Mouse (Mus musculus) forebrain, embryonic 12.5 days (tissue): ENCODE measurements around the gene Plcb1. TPM values are rescaled to one million over a fixed set of nuclear protein-coding genes. Genes with fewer than 3 reads are reported as not detected.

Experiments
- ATAC-seq: fragments of 200-750 bp; cut with Nextera tagmentation; 2 replicates; pipeline ENCODE4 v1.8.0; 2017; ENCODE audit warnings: moderate TSS enrichment; ENCODE audit not compliant: low FRiP score
- H3K27ac ChIP-seq: fragments of 300-500 bp; sonication (generic); 2 replicates; pipeline ENCODE4 v1.5.1; 2016; ENCODE audit warnings: mild to moderate bottlenecking
- H3K27me3 ChIP-seq: fragments of 300-500 bp; sonication (generic); 2 replicates; pipeline ENCODE4 v1.6.1; 2016; ENCODE audit warnings: mild to moderate bottlenecking
- H3K36me3 ChIP-seq: fragments of 300-500 bp; sonication (generic); replicated peaks from 2 replicates; pipeline ENCODE4 v1.6.1; 2016; ENCODE audit warnings: mild to moderate bottlenecking
- H3K4me1 ChIP-seq: fragments of 300-500 bp; sonication (generic); 2 replicates; pipeline ENCODE4 v1.6.1; 2016
- H3K4me2 ChIP-seq: fragments of 300-500 bp; sonication (generic); 2 replicates; pipeline ENCODE4 v1.6.1; 2016; ENCODE audit warnings: mild to moderate bottlenecking, moderate library complexity
- H3K4me3 ChIP-seq: fragments of 300-500 bp; sonication (generic); replicated peaks from 2 replicates; pipeline ENCODE4 v1.5.1; 2016; ENCODE audit warnings: mild to moderate bottlenecking
- H3K9ac ChIP-seq: fragments of 300-500 bp; sonication (generic); 2 replicates; pipeline ENCODE4 v1.6.1; 2016; ENCODE audit warnings: mild to moderate bottlenecking
- H3K9me3 ChIP-seq: fragments of 300-500 bp; sonication (generic); 2 replicates; pipeline ENCODE4 v1.6.1; 2016
- WGBS: fragments of 180-500 bp; shearing (Covaris S2); methylation state at CpG from one replicate; pipeline ENCODE4 v1.1.7; 2016; 5-methylcytosine and 5-hydroxymethylcytosine counted together
- polyA plus RNA-seq: library from polyadenylated mRNA; unstranded; fragments of >200 nt; fragmentation: Nextera tagmentation; extraction: Ambion mirVana; gene quantifications from 2 replicates; pipeline ENCODE4 v1.2.1, GENCODE M21; 2016

Gene Plcb1
- polyA plus RNA-seq, 1 experiment from 2014 or later: 19.3 TPM

DNA sequence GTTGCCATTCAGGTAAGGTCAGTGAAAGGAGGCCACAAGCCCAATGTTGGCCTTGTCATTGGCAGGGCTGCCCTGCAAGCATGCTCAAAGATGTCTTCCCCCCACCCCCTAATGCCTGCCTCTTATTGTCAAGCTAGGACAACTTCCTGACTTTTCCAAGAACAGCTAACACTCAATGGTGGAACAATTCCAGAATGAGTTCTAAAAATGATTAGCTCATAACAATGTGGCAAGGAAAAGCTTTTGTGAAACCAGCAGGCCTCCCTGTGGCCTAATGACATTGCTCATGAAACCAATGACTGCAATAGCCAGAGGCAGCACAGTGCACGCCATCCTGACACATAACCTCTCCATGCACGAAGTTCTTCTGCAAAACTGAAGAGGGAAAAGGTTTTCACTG lies 478.1 kb downstream of the Plcb1 start:
- H3K4me2 ChIP-seq: no peak overlapping the region
- H3K9ac ChIP-seq: no peak overlapping the region
- H3K27ac ChIP-seq: no peak overlapping the region
- no peaks in the 10 kb centered on the region for H3K4me1 ChIP-seq
- H3K27me3 ChIP-seq: no peaks in the 10 kb centered on the region
- H3K9me3 ChIP-seq: no peaks in the 10 kb centered on the region
- no peak overlapping the region for H3K4me3 ChIP-seq
- 79% methylated on average over 2 of the region's 2 CpGs for WGBS
- H3K36me3 ChIP-seq: no peaks in the 10 kb centered on the region
- no peak for ATAC-seq

DNA sequence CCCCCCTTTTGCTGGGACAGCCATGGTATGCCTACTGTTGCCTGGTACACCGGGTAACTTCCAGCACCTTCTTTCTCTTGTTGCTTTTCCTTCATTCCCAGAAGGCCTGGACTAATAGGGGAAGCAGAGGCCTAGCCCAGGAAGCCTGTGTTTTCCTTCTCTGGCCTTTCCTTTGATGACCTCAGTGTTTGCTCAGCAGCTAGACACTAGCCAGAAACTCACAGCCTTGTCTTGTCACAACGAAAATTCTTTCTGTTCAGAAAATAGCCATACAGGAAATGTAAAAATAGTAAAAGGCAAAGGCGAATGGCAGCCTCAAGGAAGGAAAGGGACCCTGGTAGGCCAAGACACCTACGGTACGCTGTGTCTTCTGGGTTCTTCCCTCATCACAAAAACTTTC lies 489.1 kb downstream of the Plcb1 start:
- H3K27ac ChIP-seq: no peak overlapping the region
- H3K27me3 ChIP-seq: no peaks in the 10 kb centered on the region
- H3K4me3 ChIP-seq: no peak overlapping the region
- no peak for ATAC-seq
- H3K4me1 ChIP-seq: no peaks in the 10 kb centered on the region
- no peak overlapping the region for H3K4me2 ChIP-seq
- H3K36me3 ChIP-seq: no peaks in the 10 kb centered on the region
- no peaks in the 10 kb centered on the region for H3K9me3 ChIP-seq
- 90% methylated on average over 5 of the region's 5 CpGs for WGBS
- no peak overlapping the region for H3K9ac ChIP-seq

GRCm38 (mm10) chr2:135278506-135278905 lies 492.6 kb downstream of the Plcb1 start:
- WGBS: 67% methylated on average over 3 of the region's 3 CpGs
- Histone ChIP-seq H3K27ac (no peak overlapping the region), H3K27me3 (no peaks in the 10 kb centered on the region), H3K4me1 (no peaks in the 10 kb centered on the region), H3K4me3 (no peak overlapping the region), H3K36me3 (no peaks in the 10 kb centered on the region), H3K9me3 (no peaks in the 10 kb centered on the region), H3K9ac (no peak overlapping the region), H3K4me2 (no peak overlapping the region)
- no peak for ATAC-seq

- Histone ChIP-seq H3K9ac (no peak overlapping the region), H3K4me2 (no peak overlapping the region), H3K9me3 (no peaks in the 10 kb centered on the region), H3K4me1 (no peaks in the 10 kb centered on the region), H3K4me3 (no peak overlapping the region), H3K36me3 (no peaks in the 10 kb centered on the region), H3K27ac (no peak overlapping the region), H3K27me3 (no peaks in the 10 kb centered on the region)
- ATAC-seq: no peak
- 83% methylated on average over 6 of the region's 6 CpGs for WGBS
Observed at GRCm38 (mm10) chr2:135279026-135279425, 493.2 kb downstream of the Plcb1 start.

- H3K4me1 ChIP-seq: no peaks in the 10 kb centered on the region
- whole genome bisulfite sequencing: 74% methylated on average over 3 of the region's 3 CpGs
Observed at GRCm38 (mm10) chr2:135283783-135284182, 497.9 kb downstream of the Plcb1 start.

DNA sequence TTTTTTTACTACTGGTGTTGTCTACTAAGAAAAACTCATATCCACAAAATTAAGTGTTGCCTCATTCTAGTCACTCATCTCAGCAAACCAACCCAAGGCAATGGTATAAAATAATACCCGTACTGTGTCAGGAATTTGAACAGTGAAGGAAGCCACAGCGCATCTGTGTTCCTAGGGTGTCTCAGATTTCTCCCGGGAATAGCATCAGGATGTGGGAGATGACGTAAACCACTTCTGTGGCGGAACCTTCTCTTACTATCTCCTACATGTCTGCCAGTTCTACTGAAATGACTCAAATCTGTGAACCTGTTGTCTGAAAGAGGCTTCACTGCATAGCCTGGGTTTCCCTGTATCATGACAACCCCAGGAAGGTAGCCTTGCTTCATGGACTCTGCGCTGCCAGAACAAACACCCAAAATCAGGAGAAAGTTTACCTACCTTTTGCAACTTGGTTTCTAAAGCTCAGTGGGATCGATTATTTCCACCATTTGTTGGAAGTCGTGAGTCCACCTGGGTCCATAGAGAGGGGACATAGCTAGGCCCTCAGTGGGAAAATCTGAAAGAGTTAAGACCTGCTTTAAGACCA lies 510.4 kb downstream of the Plcb1 start:
- H3K27ac ChIP-seq: no peak overlapping the region
- H3K4me1 ChIP-seq: peaks cover 10% of the 10 kb centered on the region
- H3K4me2 ChIP-seq: no peak overlapping the region
- WGBS: 92% methylated on average over 8 of the region's 8 CpGs
- no peaks in the 10 kb centered on the region for H3K27me3 ChIP-seq
- H3K9me3 ChIP-seq: no peaks in the 10 kb centered on the region
- no peaks in the 10 kb centered on the region for H3K36me3 ChIP-seq
- H3K9ac ChIP-seq: no peak overlapping the region
- H3K4me3 ChIP-seq: no peak overlapping the region
- no peak for ATAC-seq

More at GRCm38 (mm10) chr2:135283783-135284182, 497.9 kb downstream of the Plcb1 start:
- Histone ChIP-seq H3K9ac (no peak overlapping the region), H3K27me3 (no peaks in the 10 kb centered on the region), H3K4me3 (no peak overlapping the region), H3K9me3 (no peaks in the 10 kb centered on the region), H3K4me2 (no peak overlapping the region), H3K27ac (no peak overlapping the region), H3K36me3 (no peaks in the 10 kb centered on the region)
- no peak for ATAC-seq

GRCm38 (mm10) chr2:135300480-135300879 lies 514.6 kb downstream of the Plcb1 start:
- Histone ChIP-seq H3K9ac (no peak overlapping the region), H3K9me3 (no peaks in the 10 kb centered on the region), H3K27me3 (no peaks in the 10 kb centered on the region), H3K36me3 (no peaks in the 10 kb centered on the region), H3K27ac (no peak overlapping the region), H3K4me2 (no peak overlapping the region), H3K4me1 (peaks cover 10% of the 10 kb centered on the region), H3K4me3 (no peak overlapping the region)
- no peak for ATAC-seq
- 97% methylated on average over 1 of the region's 1 CpGs for WGBS

- Histone ChIP-seq H3K27me3 (no peaks in the 10 kb centered on the region), H3K4me3 (no peak overlapping the region), H3K36me3 (no peaks in the 10 kb centered on the region), H3K4me1 (peaks cover 24% of the 10 kb centered on the region), H3K9me3 (no peaks in the 10 kb centered on the region), H3K27ac (no peak overlapping the region), H3K4me2 (no peak overlapping the region), H3K9ac (no peak overlapping the region)
- ATAC-seq: no peak
- 91% methylated on average over 2 of the region's 2 CpGs for WGBS
Observed at GRCm38 (mm10) chr2:135302483-135302882, 516.6 kb downstream of the Plcb1 start.

DNA sequence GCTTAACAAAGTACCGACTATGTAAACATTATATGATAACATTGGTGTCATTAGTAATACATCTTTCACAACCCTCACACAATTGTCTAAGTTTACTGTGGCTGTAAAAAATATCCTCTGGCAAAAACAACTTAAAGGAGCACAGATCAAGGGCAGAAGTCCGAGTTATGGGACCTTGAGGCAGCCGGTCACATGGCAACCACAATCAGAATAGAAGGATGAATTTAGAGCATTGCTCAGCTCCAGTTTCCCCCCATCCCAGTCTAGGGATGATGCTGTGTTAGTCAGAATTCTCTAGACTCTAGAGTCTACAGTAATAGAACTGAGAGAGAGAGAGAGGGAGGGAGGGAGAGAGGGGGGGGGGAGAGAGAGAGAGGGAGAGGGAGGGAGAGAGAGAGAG lies 519.3 kb downstream of the Plcb1 start:
- no peaks in the 10 kb centered on the region for H3K36me3 ChIP-seq
- H3K4me1 ChIP-seq: peaks cover 17% of the 10 kb centered on the region
- ATAC-seq: no peak
- no peak overlapping the region for H3K4me3 ChIP-seq
- 90% methylated on average over 3 of the region's 3 CpGs for WGBS
- peak overlapping the region; percentile 59; the same call in 1 of the 2 replicates for H3K27ac ChIP-seq
- H3K27me3 ChIP-seq: no peaks in the 10 kb centered on the region
- no peak overlapping the region for H3K9ac ChIP-seq
- no peaks in the 10 kb centered on the region for H3K9me3 ChIP-seq
- no peak overlapping the region for H3K4me2 ChIP-seq

- H3K4me2 ChIP-seq: no peak overlapping the region
- no peaks in the 10 kb centered on the region for H3K36me3 ChIP-seq
- no peaks in the 10 kb centered on the region for H3K9me3 ChIP-seq
- peak overlapping the region; percentile 59 for H3K27ac ChIP-seq
- peaks cover 17% of the 10 kb centered on the region for H3K4me1 ChIP-seq
- no peak overlapping the region for H3K4me3 ChIP-seq
- H3K9ac ChIP-seq: no peak overlapping the region
- peak; percentile 81; the same call in 1 of the 2 replicates for ATAC-seq
- 33% methylated on average over 7 of the region's 7 CpGs for WGBS
- H3K27me3 ChIP-seq: no peaks in the 10 kb centered on the region
Observed at GRCm38 (mm10) chr2:135305736-135306471, 520.0 kb downstream of the Plcb1 start.

- Histone ChIP-seq H3K9me3 (no peaks in the 10 kb centered on the region), H3K27me3 (no peaks in the 10 kb centered on the region), H3K9ac (no peak overlapping the region), H3K4me1 (peaks cover 17% of the 10 kb centered on the region), H3K4me2 (no peak overlapping the region), H3K4me3 (no peak overlapping the region), H3K36me3 (no peaks in the 10 kb centered on the region), H3K27ac (0 out of 2 replicates have a peak overlapping the region, but pooled peaks have one; percentile 36)
- 12% methylated on average over 2 of the region's 2 CpGs for whole genome bisulfite sequencing
- ATAC-seq: peak; percentile 37; the same call in 1 of the 2 replicates
Observed at GRCm38 (mm10) chr2:135306472-135306771, 520.6 kb downstream of the Plcb1 start.

DNA sequence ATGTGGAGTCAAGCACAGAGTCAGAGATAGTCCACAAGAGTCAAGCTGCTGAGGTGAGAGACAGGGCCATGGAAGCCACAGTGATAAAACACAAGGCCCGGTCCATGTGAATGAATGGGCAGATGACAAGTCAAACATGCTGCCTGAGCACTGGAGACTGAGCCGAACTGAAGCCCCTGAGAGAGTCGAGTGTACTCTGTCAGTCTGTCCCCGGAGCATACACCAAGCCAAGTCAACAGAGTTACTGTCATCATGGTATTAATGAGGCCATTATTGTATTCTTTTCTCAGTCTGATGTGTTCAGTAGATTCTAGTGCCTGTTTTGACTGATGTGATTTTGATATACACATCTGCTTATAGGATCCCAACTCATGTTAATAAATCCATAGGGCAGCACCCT lies 521.9 kb downstream of the Plcb1 start:
- 0 out of 2 replicates have a peak, but pooled peaks have one; percentile 37 for ATAC-seq
- H3K4me2 ChIP-seq: no peak overlapping the region
- no peak overlapping the region for H3K27ac ChIP-seq
- H3K4me1 ChIP-seq: peaks cover 17% of the 10 kb centered on the region
- no peaks in the 10 kb centered on the region for H3K27me3 ChIP-seq
- H3K9ac ChIP-seq: no peak overlapping the region
- no peak overlapping the region for H3K4me3 ChIP-seq
- no peaks in the 10 kb centered on the region for H3K9me3 ChIP-seq
- no peaks in the 10 kb centered on the region for H3K36me3 ChIP-seq
- WGBS: 79% methylated on average over 4 of the region's 4 CpGs

DNA sequence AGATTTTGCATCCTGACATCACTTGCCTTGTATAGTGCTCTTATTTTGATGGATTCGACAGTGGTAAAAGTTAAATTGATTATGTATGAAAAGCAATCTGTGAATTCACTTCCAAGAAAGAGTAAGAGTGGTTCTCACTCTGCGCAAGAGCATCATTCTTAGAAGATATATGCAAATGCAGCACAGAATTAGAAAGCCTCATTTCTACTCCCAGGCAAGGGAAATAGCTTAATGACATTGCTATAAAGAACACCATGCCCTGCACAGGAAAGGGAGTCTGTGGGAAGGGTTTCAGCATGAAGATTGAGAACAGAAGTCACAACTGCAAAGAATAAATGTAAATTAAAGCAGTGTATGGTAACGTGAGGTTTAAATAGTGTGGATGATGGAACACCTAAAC lies 530.1 kb downstream of the Plcb1 start:
- Histone ChIP-seq H3K9me3 (no peaks in the 10 kb centered on the region), H3K36me3 (no peaks in the 10 kb centered on the region), H3K4me1 (no peaks in the 10 kb centered on the region), H3K27me3 (no peaks in the 10 kb centered on the region), H3K4me2 (no peak overlapping the region), H3K4me3 (no peak overlapping the region), H3K9ac (no peak overlapping the region), H3K27ac (no peak overlapping the region)
- no peak for ATAC-seq
- WGBS: 89% methylated on average over 3 of the region's 3 CpGs
